Mouse (Mus musculus) heart, postnatal 10 days (tissue): ENCODE data around the gene Mars2. TPM values are rescaled to one million over a fixed set of nuclear protein-coding genes. Genes with fewer than 3 reads are reported as not detected.
A peak's percentile ranks its signal among the peaks of the same experiment; 100 is the strongest.

Source experiments
- DNase-seq, 2 experiments: peaks; one replicate each; pipeline ENCODE4 v3.0.0; 2021
- intact Hi-C: fragments of 180-260 bp; cut with DNase I; formaldehyde crosslinking; loops from one replicate; pipeline ENCODE4 v1.15.1; 2025
- total RNA-seq, 2 experiments: library from RNA; stranded (reverse); gene quantifications; 2 replicates each; pipeline ENCODE4 v1.2.3; 2021

The Mars2 gene
- total RNA-seq, result 1 to 10 TPM; 4.2 to 5.5 TPM

DNA sequence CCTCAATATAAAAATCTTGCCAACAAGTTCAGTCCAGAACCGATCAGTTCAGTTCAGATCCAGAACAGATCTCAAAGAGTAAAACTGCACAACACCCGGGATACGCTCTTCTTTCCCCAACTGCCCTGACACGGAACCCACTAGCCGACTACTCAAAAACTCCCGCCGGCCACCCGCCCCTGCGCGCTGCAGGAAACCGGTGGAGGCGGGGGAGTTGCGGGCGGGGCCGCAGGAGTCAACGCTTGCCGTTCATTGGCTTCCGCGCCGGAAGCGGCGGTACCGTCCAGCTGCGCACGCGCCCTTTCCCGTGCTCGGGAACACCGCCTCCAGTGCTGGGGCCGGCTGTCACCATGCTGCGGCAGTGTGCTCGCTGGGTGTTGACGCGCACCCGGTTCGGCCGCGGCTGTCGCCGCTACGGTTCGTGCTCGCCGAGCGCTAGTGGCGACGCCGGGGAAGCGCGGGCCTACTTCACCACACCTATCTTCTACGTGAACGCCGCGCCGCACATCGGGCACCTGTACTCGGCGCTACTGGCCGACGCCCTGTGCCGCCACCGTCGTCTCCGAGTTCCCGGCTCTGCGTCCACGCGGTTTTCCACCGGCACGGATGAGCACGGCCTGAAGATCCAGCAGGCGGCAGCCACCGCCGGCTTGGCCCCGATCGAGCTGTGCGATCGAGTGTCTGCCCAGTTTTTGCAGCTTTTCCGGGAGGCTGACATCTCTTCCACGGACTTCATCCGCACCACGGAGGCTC is at the start of gene Mars2:
Gene Mars2 (plus strand): TSS at position 288 of the 753 bp plus-strand sequence.
- DNase-seq, result peak; percentile 97 to 98
- intact Hi-C loops, result loop anchor here (5.0 kb wide), 3 partner anchors 105 to 635 kb away; partner anchors contain the start of genes Boll and Mob4

DNA sequence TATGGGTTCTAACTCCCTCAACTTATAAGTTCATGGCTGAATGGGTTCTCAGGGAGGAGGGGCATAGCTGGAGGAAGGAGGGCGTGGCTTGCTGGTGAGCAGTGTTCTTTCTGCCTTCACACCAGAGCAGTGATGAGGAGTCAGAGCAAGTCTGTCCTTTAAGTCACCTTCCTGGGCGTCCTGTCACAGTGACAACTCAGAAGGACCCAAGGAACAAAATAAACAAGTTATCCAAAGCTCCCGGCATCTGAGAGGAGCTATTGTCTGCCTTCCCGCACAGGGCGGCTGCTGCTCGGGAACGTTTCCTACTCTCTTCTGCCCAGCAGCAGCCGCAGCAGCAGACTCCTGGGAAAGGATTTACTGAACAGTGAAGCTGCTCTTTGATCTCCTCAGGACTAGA is 45.0 kb upstream of the Mars2 start:
- intact Hi-C loops, result loop anchor here (2.0 to 5.0 kb wide), 3 partner anchors 47 to 191 kb away; partner anchors contain the start of gene Mob4

DNA sequence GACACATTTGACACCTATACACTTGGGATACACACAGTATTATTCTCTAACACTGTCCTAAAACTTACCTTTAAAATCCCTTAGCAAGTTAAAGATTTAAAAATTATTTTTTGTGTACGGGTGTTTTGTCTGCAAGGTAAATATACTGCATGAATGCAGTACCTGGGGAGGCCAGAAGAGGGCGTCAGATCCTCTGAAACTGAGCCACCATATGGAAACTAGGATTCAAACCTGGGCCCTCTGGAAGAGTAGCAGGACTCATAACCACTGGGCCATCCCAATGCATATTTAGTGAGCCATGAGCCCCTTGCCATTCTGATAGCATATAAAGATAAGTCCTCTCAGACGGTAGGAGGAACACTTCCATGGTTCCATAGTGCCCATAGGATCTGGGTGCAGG is 44.2 kb upstream of the Mars2 start:
- intact Hi-C loops, result loop anchor here (2.0 to 5.0 kb wide), 3 partner anchors 46 to 190 kb away; partner anchors contain the start of gene Mob4
- peak in 1 of 2 experiments; percentile 50 for DNase-seq

More for the DNA sequence above, 45.0 kb upstream of the Mars2 start:
- DNase-seq, result no peak

DNA sequence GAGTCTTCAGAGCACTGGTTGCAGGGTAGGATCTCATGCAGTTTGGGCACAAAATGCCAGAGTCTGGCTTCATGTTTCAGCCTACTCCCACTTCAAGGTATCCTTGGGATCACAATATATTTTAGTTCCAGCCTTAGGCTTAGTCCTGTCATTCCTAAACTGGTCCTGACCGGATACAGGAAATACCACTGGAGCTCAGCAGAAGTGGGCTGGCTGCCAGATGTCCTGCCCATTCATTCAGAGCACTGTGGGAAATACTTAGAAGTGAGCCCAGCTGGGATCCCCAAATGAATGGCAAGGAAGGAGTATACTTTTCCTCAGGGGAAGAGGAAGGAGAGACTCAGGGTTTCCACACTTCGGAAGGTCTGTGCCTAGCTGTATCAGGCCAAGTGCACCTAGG is 43.7 kb upstream of the Mars2 start:
- DNase-seq, result peak; percentile 64 to 71
- intact Hi-C loops, result loop anchor here (2.0 to 5.0 kb wide), 3 partner anchors 45 to 189 kb away; partner anchors contain the start of gene Mob4

DNA sequence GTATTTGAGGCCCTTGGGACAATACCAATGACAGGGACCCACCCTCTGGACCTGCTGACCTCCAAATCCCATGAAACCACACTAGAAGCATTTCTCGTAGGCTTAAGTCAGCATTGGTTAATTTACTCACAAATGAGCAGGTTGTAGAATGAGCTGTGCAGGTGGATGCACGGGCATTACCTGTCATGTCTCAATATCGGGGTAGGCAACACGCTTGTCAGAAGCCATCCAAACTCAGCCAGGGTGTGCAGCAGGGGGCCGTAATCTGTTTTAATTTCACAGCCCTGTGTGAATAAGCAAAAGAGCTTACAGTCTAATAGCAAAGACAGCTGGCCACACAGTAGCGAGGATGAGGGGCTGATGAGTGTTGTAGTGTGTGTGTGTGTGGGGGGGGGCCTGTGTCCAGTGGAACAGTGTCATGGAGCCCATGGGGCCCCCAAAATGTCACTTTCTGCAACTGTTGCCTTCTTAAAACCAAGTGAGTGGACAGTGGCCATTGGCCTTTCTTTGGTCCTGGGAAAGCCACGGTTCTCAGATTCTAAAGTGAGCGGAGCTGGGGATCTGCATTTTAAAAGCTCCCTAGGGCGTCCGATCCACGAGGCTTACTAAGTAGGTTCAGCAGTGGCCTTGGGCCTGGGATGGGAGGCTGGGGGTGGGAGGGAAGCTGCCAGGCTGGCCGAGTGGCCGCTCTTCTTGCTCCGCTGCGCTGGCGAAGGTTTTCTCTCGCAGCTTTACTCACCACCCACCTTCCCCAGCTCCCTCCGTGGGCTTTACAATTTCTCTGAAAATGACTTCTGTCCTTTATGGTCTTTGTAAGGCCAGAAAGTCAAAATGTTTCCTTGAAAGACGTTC is 42.7 kb upstream of the Mars2 start:
- DNase-seq, result no peak

DNA sequence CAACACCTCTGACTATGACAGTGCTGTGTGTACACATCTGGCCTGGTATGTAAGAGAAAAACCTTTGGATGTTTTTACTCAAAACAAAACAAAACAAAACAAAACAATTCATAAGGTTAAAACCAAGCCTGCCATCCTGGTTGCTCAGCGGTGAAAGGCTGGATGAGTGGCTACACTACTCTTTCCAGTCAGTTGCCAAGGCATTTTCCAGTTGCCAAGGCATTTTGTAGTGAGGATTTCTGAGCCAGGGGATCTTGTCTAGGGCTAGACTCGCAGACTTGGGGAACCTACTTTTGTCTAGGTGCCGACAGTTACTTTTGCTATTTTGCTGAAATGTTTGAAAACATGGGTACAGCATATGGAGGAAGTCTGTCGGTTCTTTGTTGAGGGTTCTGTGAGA is 42.0 kb upstream of the Mars2 start:
- DNase-seq, result no peak
- intact Hi-C loops, result no loop called here

More for the DNA sequence above, 42.7 kb upstream of the Mars2 start:
- intact Hi-C loops, result loop anchor here (5.0 kb wide), 1 partner anchor 62 kb away; the partner anchor contains the start of gene Mob4

DNA sequence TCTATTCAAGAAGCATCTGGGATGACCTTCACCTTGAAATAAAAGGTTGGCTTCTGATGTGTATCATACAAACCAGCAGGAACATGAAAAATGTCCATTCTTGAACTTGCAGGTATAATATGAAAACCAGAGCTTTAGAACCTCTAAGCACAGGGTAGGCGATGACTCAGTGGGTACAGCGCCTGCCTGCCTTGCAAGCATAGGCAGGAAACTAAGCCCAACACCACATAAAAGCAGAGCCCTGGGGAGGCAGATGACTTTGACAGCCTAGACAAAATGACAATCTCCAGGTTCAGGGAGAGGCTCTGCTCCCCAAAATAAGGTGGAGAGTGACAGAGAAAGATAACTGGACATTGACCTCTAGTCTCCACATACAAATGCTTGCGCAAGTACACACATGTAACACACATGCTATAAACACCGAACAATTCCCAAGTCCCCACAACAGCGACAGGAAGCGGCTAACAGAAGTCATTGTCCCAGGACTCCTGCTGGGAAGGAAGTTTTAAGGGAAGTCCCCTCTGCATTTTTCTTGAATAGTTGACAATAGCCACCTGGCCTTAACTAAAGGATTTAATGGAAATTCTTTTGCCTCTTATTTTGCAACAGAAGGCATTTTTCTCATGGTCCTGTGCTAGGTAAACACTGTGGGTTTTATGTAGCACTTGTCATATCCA is 40.5 kb upstream of the Mars2 start:
- intact Hi-C loops, result no loop called here

DNA sequence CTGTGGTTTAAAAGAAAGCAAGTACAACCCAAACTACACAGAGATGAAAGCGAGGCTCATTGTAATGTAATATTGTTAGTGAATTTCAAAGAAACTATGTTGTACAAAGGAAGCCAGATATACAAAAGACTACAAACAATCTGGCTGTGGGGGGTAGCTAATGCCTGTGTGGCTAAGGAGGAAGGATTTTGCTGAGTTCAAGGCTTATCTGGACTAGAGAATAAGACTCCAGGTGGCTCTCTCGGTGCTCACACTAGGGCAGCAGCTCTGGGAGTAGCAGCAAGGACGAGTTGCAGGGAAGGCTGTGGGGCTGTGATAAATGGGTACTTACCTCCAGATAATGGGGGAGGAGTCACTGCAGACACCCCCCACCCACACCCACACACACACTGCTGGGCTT is 38.3 kb upstream of the Mars2 start:
- intact Hi-C loops, result no loop called here
- no peak for DNase-seq

More for the DNA sequence above, 40.5 kb upstream of the Mars2 start:
- DNase-seq, result peak in 1 of 2 experiments; percentile 13

DNA sequence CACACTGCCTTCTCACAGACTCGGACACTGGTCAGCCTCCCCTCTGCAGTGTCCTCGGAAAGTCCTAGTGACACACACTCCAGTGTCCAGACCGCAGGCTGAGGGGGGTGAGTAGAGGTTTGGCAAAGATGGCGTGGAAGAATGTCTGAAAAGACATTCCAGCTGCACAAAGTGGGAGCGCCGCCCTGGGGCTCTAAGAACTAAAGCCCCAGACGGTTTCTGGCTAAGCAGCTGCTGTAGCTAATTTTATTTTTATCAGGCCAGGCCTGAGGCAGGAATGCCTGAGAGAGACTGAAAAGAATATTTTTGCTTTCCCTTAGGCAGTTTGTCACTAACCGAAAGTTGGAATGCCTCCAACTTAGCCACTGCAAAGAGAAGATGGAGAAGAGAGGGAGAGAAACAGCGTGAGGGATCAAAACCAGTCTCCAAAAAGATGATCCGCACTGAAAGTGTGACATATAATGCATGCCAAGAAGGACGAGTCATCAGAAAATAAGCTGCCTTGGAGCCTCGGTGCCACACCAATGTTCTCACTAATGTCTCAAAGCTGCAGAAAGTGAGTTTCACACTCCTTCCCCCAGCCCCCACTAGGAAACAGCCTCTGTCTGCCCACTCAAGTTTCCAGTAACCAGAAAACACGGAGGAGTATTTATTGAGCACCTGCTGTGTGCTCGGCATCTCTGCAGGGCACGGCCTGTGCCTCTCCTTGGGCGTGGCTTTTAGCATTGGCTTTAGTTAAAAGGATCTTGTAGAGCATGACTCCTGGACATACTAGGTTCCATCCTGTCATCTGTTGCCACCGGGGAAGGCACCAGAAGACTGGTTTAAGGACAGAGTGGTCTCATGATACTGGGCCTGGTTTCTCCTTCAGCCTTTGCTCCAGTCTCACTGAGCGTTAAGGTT is 34.9 kb upstream of the Mars2 start:
- intact Hi-C loops, result no loop called here
- DNase-seq, result peak; percentile 79 to 80

DNA sequence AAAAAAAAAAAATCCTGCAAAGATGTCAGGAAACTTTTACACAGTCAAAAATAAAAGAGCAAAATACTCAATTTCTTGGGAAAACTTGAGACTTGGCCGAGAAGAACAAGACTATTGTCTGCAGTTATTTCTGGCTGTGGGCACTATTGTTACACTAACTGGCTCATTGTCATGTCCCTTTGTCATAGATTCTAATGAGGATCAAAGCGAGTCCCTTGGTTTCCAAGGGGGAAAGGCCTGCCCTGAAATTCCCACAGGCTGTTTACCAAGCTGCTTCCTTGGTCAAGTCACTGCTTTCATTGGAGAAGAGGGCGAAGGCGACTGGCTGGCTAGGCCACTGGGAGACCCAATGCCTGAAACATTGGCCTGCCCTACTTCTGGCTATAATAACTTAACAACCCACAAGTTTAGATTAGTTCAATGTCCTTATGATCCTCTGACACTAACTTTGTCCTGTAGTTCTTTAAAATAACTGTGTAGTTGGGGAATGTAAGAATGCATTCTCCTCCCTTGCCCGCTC is 31.1 kb upstream of the Mars2 start:
- DNase-seq, result no peak
- intact Hi-C loops, result no loop called here

DNA sequence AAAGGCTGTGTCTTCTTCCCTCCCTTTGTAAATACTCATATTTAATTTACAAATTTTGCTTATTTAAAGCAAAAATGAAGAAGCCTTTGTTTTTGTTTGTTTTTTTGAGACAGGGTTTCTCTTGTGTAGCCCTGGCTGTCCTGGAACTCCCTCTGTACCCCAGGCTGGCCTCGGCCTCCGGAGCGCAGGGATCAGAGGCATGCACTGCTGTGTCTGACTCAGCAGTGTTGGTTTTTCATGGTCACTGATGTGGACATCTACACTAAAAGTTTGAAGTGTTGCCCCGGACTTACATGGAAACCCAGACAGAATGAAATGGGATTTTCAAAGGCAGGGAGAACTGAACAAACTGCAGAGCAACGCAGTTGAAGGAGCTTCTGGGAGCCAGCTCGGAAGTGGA is 29.4 kb upstream of the Mars2 start:
- intact Hi-C loops, result no loop called here
- no peak for DNase-seq

DNA sequence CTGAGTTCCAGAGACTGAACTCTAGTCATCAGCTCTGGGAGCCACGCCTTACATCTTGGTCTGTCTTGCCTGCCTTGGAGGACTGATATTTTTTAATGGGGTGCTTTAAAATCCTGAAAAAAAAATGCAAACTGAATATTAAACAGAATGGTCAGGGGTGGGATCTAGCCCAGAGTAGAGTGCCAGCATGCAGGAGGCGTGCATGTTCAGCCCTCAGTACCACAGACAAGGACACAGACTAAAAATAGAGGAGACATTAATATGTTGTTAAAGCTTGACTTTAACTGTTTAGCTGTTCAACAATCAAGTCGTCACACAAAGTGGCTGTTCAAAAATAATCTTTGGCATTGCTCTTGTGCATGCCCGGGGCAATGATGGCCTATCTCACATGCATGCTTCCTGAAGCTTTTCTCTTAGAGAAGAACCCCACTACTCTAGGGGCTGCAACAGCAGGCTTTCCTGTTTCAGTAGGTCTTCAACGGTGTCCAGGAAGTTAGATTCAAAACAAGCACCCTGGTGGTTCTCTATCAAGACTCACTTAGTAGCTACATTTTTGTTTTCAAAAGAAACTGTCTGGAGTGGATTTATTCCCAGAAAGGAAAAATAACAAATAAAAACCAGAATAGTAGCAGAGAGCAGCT is 28.4 kb upstream of the Mars2 start:
- intact Hi-C loops, result no loop called here
- no peak for DNase-seq

DNA sequence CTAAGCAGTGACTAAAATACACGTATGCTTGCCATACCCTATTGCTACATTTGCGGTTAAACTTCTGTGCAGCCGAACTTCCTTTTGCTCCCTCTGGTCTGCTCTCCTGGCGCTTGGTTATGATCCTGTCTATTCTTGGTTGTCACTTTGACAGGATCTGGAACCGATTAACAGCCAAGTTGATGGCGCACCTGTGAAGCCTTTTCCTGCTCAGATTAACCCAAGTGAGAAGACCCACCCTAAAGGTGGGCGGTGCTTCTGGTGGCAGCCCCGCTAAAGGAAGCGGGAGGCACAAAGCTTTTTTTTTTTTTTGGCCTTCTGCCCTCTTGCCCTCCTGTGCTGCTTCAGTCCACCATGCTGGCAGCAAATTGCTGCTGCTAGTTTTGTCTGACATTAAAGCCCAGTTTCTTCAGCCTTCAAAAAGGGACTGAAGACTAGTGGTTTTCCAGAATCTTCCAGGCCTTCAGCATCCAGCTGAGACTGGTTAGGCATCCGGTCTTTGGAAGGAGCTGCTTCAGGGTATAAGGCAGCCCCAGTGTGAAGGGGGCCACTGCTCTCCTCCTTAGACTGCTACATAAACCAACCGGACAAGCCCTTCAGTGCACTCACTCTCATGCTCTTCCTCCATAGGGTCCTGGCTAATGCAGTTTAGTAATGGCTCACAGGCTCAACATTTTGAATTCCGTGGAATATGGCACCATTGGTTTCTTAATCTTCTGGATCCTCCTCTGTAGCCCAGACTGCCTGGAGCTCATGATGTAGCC is 26.6 kb upstream of the Mars2 start:
- intact Hi-C loops, result no loop called here
- no peak for DNase-seq

DNA sequence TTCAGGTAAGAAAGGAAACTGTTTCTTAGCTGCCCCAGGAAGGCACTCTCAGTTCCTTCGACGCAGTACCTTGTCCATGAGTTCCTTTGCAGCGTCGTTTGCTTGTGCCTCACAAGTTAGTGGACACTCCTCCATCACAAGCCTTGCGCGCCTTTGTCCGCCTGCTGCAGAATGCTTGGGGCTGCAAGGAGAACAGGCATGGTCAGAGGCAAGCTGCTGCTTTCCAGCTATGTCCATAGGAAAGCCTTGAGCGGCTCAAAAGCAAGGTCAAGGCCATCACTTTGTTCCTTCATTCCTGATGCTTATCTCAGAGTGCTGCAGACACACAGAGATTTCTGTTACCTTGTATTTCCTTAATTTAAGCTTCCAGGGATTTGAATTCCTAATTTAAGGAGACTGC is 25.9 kb upstream of the Mars2 start:
- no peak for DNase-seq
- intact Hi-C loops, result no loop called here

DNA sequence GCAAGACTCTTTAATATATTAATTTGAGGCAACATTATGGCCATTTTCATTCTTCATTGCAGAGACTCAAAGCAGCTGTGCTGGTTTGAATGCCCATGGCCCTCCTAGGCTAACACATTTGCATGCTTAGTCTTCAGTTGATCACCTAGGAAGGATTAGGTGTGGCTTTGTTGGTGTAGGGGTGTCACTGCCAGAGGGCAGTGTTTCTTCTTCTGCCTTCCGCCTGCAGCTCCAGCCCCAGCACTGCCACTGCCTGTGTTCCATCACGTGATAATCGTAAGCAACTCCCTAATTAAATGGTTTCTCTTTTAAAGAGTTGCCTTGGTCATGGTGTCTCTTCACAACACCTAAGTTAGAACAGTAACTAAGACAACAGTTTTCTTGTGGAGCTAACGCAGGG is 24.2 kb upstream of the Mars2 start:
- DNase-seq, result no peak
- intact Hi-C loops, result no loop called here

DNA sequence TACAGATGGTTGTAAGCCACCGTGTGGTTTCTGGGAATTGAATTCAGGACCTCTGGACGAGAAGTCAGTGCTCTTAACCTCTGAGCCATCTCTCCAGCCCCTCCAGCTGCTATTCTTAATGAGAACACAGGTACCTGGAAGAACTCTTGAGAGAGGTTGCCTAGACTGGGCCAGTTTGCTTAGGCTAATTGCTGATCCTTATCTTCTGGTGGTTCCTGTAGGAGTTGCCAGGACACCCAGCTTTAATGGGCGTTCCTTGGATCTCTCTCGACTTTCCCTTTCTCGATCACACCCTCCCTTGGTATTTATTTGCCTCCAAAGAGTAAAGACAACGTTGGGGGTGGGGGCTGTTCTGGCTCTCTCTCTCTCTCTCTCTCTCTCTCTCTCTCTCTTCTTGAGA is 23.5 kb upstream of the Mars2 start:
- DNase-seq, result no peak
- intact Hi-C loops, result no loop called here

DNA sequence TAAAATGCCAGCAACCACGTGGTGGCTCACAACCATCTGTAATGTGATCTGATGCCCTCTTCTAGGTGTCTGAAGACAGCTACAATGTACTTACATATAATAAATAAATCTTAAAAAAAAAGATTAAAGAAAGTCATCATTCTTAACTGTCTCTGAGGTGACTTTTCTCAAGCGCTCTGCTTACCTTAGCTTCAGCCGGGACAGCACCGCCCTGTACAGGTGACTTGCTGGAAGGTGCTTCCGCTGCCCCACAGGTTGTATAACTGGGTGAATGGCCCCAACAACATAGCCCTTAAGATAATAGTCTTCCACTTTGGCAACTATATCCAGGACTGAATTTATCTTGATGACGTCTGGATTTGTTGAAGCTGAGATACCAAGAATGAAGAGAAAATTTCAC is 23.0 kb upstream of the Mars2 start:
- no peak for DNase-seq
- intact Hi-C loops, result no loop called here

DNA sequence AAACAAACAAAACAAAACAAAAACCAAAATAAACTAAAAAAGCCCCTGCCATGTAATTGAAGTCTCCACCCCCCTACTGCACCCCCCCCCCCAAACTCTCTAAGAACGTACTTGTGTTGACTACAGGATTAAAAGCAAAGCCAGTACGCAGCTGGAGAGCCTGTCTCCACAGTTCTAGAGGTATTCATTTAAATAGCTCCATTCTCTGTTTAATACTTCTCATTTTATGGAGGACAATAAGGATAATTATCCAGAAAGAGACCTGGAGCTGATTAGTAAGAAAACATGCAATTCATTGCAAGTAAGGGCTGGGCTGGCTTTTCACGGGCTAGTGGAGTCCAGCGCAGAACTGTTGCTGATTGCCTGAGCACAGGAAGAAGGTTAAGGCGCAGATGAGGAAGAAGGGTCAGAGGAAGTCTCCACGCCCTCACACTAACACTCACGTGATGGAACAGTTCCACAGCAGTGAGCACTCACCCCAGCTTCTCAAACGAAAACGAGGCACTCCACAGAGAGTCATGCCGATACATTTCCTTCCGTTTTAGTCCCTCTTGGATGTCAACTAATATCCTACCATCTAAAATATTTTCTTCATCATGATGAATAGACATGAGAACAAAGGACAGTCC is 21.7 kb upstream of the Mars2 start:
- intact Hi-C loops, result no loop called here
- peak in 1 of 2 experiments; percentile 45 for DNase-seq
